In the genomic region with DNA sequence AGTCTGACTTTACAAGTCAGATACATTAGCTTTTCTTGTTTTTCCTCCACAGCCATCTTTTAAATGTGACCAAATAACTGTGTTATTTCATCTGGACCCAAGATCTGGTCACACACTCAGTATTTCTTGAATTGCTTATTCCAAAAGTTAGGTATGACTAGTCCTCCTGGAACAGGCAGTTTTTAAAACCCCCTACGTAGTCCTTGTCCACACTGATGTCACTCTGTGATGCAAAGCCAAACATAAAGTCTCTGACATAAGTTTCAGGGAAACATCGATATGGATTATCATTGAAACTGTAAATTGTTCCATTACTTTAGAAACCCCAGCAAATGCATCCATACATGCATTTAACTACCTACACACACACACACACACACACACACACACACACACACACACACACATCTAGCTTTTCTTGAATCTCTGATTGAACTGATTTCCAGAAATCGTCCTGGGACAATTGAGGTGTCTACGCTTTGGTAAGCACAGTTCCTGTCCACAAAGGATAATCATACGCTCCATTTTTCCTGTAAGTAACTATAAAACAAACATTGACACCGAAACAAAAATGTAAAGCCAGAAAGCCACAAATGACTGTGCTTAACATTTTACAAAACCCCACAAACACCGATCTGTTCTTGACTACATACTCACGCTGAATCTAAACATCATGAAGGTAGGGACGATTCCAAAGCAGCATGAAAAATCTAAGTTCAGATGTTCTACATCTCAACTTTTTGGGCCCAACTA, we compare ENCODE assay signal across 8 mouse cellular contexts. TPM values are rescaled to one million over a fixed set of nuclear protein-coding genes. Genes with fewer than 3 reads are reported as not detected.
DNase-seq lines count a peak whose midpoint lies in the region; ATAC-seq and TF ChIP-seq lines count a peak whose summit lies in the region.

No protein-coding gene starts in this region.

- H3K27me3 ChIP-seq in forebrain, embryonic 13.5 days = no peaks in the 10 kb centered on the region
- no peaks in the 10 kb centered on the region for H3K27me3 ChIP-seq in liver, embryonic 14.5 days (ENCODE audit: control insufficient read depth, insufficient read depth, low read length)

- H3K36me3 ChIP-seq in forebrain, embryonic 13.5 days (ENCODE audit: poor library complexity, severe bottlenecking) = no peaks in the 10 kb centered on the region
- H3K36me3 ChIP-seq in liver, embryonic 14.5 days (replicated peaks; ENCODE audit: control insufficient read depth, insufficient read depth, low read depth) = no peaks in the 10 kb centered on the region

- H3K9me3 ChIP-seq in forebrain, embryonic 13.5 days (replicated peaks) = no peaks in the 10 kb centered on the region
- H3K9me3 ChIP-seq in liver, embryonic 14.5 days (ENCODE audit: control insufficient read depth, low read length) = no peaks in the 10 kb centered on the region

- H3K4me3 ChIP-seq in gastrocnemius, adult 2 months = peak overlapping the region; percentile 95
- peak overlapping the region; percentile 81 for H3K4me3 ChIP-seq in forebrain, embryonic 13.5 days
- peak overlapping the region; percentile 79 to 92 for H3K4me3 ChIP-seq in liver, embryonic 14.5 days (ENCODE audit: insufficient read depth in 1 of 2, low read depth in 2 of 2, low read length in 2 of 2)

- peak overlapping the region; percentile 69 for H3K4me2 ChIP-seq in forebrain, embryonic 13.5 days
- peak overlapping the region; percentile 93 for H3K4me2 ChIP-seq in liver, embryonic 14.5 days (ENCODE audit: low read depth)

- WGBS in forebrain, embryonic 13.5 days = 11% methylated on average over 9 of the region's 9 CpGs
- WGBS in liver, embryonic 14.5 days (ENCODE audit: insufficient replicate concordance) = 19% methylated on average over 9 of the region's 9 CpGs

- peaks cover 18% of the 10 kb centered on the region for H3K4me1 ChIP-seq in forebrain, embryonic 13.5 days
- H3K4me1 ChIP-seq in liver, embryonic 14.5 days (replicated peaks; ENCODE audit: control insufficient read depth in 2 of 2, insufficient read depth in 2 of 2, low read length in 1 of 2) = peaks cover 10% of the 10 kb centered on the region in 2 experiments

- H3K27ac ChIP-seq in gastrocnemius, adult 2 months = peak overlapping the region; percentile 95
- H3K27ac ChIP-seq in forebrain, embryonic 13.5 days = 0 out of 2 replicates have a peak overlapping the region, but pooled peaks have one; percentile 95
- no peak overlapping the region for H3K27ac ChIP-seq in liver, embryonic 14.5 days

- no peak for ATAC-seq in forebrain, embryonic 13.5 days
- no peak for ATAC-seq in liver, embryonic 14.5 days (ENCODE audit: insufficient read depth)

- TF ChIP-seq CTCF in gastrocnemius, adult 2 months (IDR thresholded peaks at IDR 0.05) = no peak
- no peak for TF ChIP-seq CTCF in liver, embryonic 14.5 days (IDR thresholded peaks at IDR 0.05; ENCODE audit: low read depth)

- intact Hi-C loops in gastrocnemius, adult 2 months (cut with DNase I) = loop anchor here (2.0 to 10.0 kb wide), 2 partner anchors 77 to 279 kb away; partner anchors contain the start of gene Tmem177

- DNase-seq in gastrocnemius, adult 2 months = no peak
- no peak for DNase-seq in gastrocnemius, adult 18-20 months (ENCODE audit: low spot score)
- DNase-seq in CD4-positive helper T cell, adult 2 months (ENCODE audit: low read depth, low spot score) = peak; percentile 47
- peak in 1 of 3 experiments; percentile 11 for DNase-seq in liver, embryonic 14.5 days (ENCODE audit: low read depth in 3 of 3, low spot score in 3 of 3)
- no peak for DNase-seq in adrenal gland, postnatal 36 days
- DNase-seq in urinary bladder, postnatal 14 days (ENCODE audit: low spot score) = no peak
- DNase-seq in adrenal gland, postnatal 10 days = no peak

- TF ChIP-seq EP300 in liver, embryonic 14.5 days (IDR thresholded peaks at IDR 0.05; ENCODE audit: low read depth) = no peak

- peak overlapping the region; percentile 91 for H3K9ac ChIP-seq in forebrain, embryonic 13.5 days
- peak overlapping the region; percentile 84 for H3K9ac ChIP-seq in liver, embryonic 14.5 days (replicated peaks)

RNA-seq across cellular contexts. Expression of gene Ptpn4, which starts 1.5 kb away (rescaled TPM):
- 10 to 100 TPM; 25.8 to 39.1 TPM for total RNA-seq in gastrocnemius, adult 2 months (2021)
- total RNA-seq in gastrocnemius, adult 18-20 months (2021) = 10 to 100 TPM; 28.4 to 35.2 TPM
- polyA plus RNA-seq in forebrain, embryonic 13.5 days (2015; fragmentation: Nextera tagmentation; extraction: Ambion mirVana) = 10.9 and 11.0 TPM in 2 replicates
- 0.91 and 1.2 TPM in 2 replicates for polyA plus RNA-seq in liver, embryonic 14.5 days (2012; rRNA removed)
- polyA plus RNA-seq in liver, embryonic 14.5 days (2014; fragmentation: Nextera tagmentation; extraction: Ambion mirVana) = 1.8 and 2.2 TPM in 2 replicates
- total RNA-seq in adrenal gland, postnatal 36 days (2021) = 10 to 100 TPM; 30.2 to 38.0 TPM
- total RNA-seq in adrenal gland, postnatal 10 days (2021) = 10 to 100 TPM; 48.9 to 56.5 TPM
